Mouse (Mus musculus) lung, adult 2 months (tissue): ENCODE measurements around the gene Jph3.

ENCODE experiments used
- CTCF ChIP-seq: fragments of 200-500 bp; IDR thresholded peaks from 2 replicates; pipeline ENCODE4 v1.5.1; 2011; ENCODE audit warnings: mild to moderate bottlenecking, low read length, control low read depth; ENCODE audit not compliant: insufficient read depth
- POLR2A ChIP-seq: fragments of 200-500 bp; IDR thresholded peaks from 2 replicates; pipeline ENCODE4 v1.6.1; 2011; ENCODE audit warnings: low read depth, mild to moderate bottlenecking, control low read depth, low read length, borderline replicate concordance; ENCODE audit errors: extremely low read depth

GRCm38 (mm10) chr8:121786542-121786941, 57.1 kb downstream of the Jph3 start:
- TF ChIP-seq POLR2A = no peak
- no peak for TF ChIP-seq CTCF
